Comparison of ENCODE assay signal across 33 mouse cellular contexts in genomic region chr10:63039867-63040628, GRCm38 (mm10). TPM values are rescaled to one million over a fixed set of nuclear protein-coding genes. Genes with fewer than 3 reads are reported as not detected.
DNase-seq lines count a peak whose midpoint lies in the region; ATAC-seq and TF ChIP-seq lines count a peak whose summit lies in the region.
"Had no signal": no experiment of that assay in that cellular context is flagged by ENCODE, and none has a peak within 500 bp of the region (broad histone marks: within the 10 kb centered on the region; RNA-seq: fewer than 3 reads in every experiment).

No protein-coding gene starts in this region.

- WGBS in heart, embryonic 15.5 days = 50% methylated on average over 5 of the region's 5 CpGs
- 58% methylated on average over 5 of the region's 5 CpGs for WGBS in kidney, adult 2 months
- 88% methylated on average over 5 of the region's 5 CpGs for WGBS in kidney, embryonic 14.5 days
- 66% methylated on average over 5 of the region's 5 CpGs for WGBS in midbrain, embryonic 11.5 days
- WGBS in midbrain, postnatal 0 days = 64% methylated on average over 5 of the region's 5 CpGs
- WGBS in small intestine, adult 2 months = 52% methylated on average over 5 of the region's 5 CpGs

- no peak overlapping the region for H3K4me2 ChIP-seq in heart, embryonic 15.5 days
- no peak overlapping the region for H3K4me2 ChIP-seq in kidney, embryonic 14.5 days (replicated peaks; ENCODE audit: low read depth, low read length)
- no peak overlapping the region for H3K4me2 ChIP-seq in midbrain, embryonic 11.5 days
- H3K4me2 ChIP-seq in midbrain, postnatal 0 days (ENCODE audit: low read depth, low read length, poor library complexity, severe bottlenecking) = no peak overlapping the region
- H3K4me2 ChIP-seq: hindbrain, embryonic 15.5 days; limb, embryonic 13.5 days; midbrain, embryonic 15.5 days had no signal

- H3K27ac ChIP-seq in heart, embryonic 15.5 days = 0 out of 2 replicates have a peak overlapping the region, but pooled peaks have one; percentile 10
- no peak overlapping the region for H3K27ac ChIP-seq in kidney, adult 2 months (ENCODE audit: insufficient read depth, low read depth, low read length)
- no peak overlapping the region for H3K27ac ChIP-seq in kidney, embryonic 14.5 days (ENCODE audit: low read depth, low read length)
- no peak overlapping the region for H3K27ac ChIP-seq in midbrain, embryonic 11.5 days (ENCODE audit: low read depth, low read length)
- no peak overlapping the region for H3K27ac ChIP-seq in midbrain, postnatal 0 days (ENCODE audit: low read depth, low read length)
- peak overlapping the region; percentile 89; the same call in 1 of the 2 replicates for H3K27ac ChIP-seq in small intestine, adult 2 months (ENCODE audit: insufficient read depth, low read depth, low read length)
- H3K27ac ChIP-seq: gastrocnemius, adult 2 months; heart, adult 2 months; hindbrain, embryonic 10.5 days; hindbrain, embryonic 15.5 days; layer of hippocampus, adult 2 months; left cerebral cortex, adult 2 months; limb, embryonic 13.5 days; liver, embryonic 12.5 days; midbrain, embryonic 15.5 days; stomach, embryonic 15.5 days had no signal

- H3K27me3 ChIP-seq in heart, embryonic 15.5 days = no peaks in the 10 kb centered on the region
- no peaks in the 10 kb centered on the region for H3K27me3 ChIP-seq in kidney, adult 2 months (replicated peaks; ENCODE audit: control insufficient read depth, insufficient read depth, low read length)
- no peaks in the 10 kb centered on the region for H3K27me3 ChIP-seq in kidney, embryonic 14.5 days (ENCODE audit: control insufficient read depth, insufficient read depth, low read length)
- no peaks in the 10 kb centered on the region for H3K27me3 ChIP-seq in midbrain, embryonic 11.5 days (ENCODE audit: control insufficient read depth, insufficient read depth, low read length)
- H3K27me3 ChIP-seq in midbrain, postnatal 0 days (ENCODE audit: insufficient read depth, low read length) = no peaks in the 10 kb centered on the region
- no peaks in the 10 kb centered on the region for H3K27me3 ChIP-seq in small intestine, adult 2 months (ENCODE audit: control insufficient read depth, insufficient read depth, low read length)
- H3K27me3 ChIP-seq: hindbrain, embryonic 15.5 days; limb, embryonic 13.5 days; liver, embryonic 12.5 days; midbrain, embryonic 15.5 days; Patski; stomach, embryonic 15.5 days had no signal

- 0 out of 2 replicates have a peak, but pooled peaks have one; percentile 43 for ATAC-seq in heart, embryonic 15.5 days (replicated peaks; ENCODE audit: insufficient number of reproducible peaks, insufficient read depth, low FRiP score, low read depth)
- no peak for ATAC-seq in kidney, embryonic 14.5 days (ENCODE audit: low FRiP score, low TSS enrichment)
- no peak for ATAC-seq in midbrain, embryonic 11.5 days (ENCODE audit: low FRiP score)
- ATAC-seq in midbrain, postnatal 0 days (ENCODE audit: low FRiP score) = no peak
- ATAC-seq: forebrain, embryonic 14.5 days; inflammation-experienced regulatory T-cells, adult 6 months; lung, postnatal 0 days; midbrain, embryonic 15.5 days; Patski had no signal

- no peak overlapping the region for H3K9ac ChIP-seq in heart, embryonic 15.5 days
- no peak overlapping the region for H3K9ac ChIP-seq in kidney, embryonic 14.5 days (ENCODE audit: low read depth, low read length)
- H3K9ac ChIP-seq in midbrain, embryonic 11.5 days (ENCODE audit: low read length) = no peak overlapping the region
- no peak overlapping the region for H3K9ac ChIP-seq in midbrain, postnatal 0 days (replicated peaks; ENCODE audit: low read length, poor library complexity, severe bottlenecking)
- H3K9ac ChIP-seq: hindbrain, embryonic 15.5 days; limb, embryonic 13.5 days; liver, embryonic 12.5 days; midbrain, embryonic 15.5 days; stomach, embryonic 15.5 days had no signal

- TF ChIP-seq POLR2A in kidney, adult 2 months (IDR thresholded peaks at IDR 0.05; ENCODE audit: low read depth, low read length) = no peak
- TF ChIP-seq POLR2A in small intestine, adult 2 months (IDR thresholded peaks at IDR 0.05; ENCODE audit: low read depth, low read length) = no peak

- no peak for DNase-seq in heart, adult 11 months
- peak; percentile 72 for DNase-seq in kidney, adult 2 months
- peak; percentile 35 for DNase-seq in midbrain, embryonic 11.5 days (ENCODE audit: low spot score, missing footprints)
- no peak for DNase-seq in midbrain, postnatal 0 days (ENCODE audit: low spot score)
- DNase-seq: adrenal gland, postnatal 10 days; cerebellum, adult 11 months; cerebellum, adult 9-10 months; cerebellum, postnatal 36 days; gastrocnemius, adult 2 months; gastrocnemius, postnatal 36 days; heart, adult 2 months; heart, postnatal 14 days; lung, adult 18-20 months; lung, postnatal 4 days; right cerebral cortex, postnatal 14 days had no signal

- H3K4me1 ChIP-seq in heart, embryonic 15.5 days (replicated peaks) = peaks cover 6% of the 10 kb centered on the region; the same call in 1 of the 2 replicates
- H3K4me1 ChIP-seq in kidney, adult 2 months (ENCODE audit: control insufficient read depth, insufficient read depth, low read length) = peaks cover 7% of the 10 kb centered on the region; the same call in 1 of the 2 replicates
- H3K4me1 ChIP-seq in kidney, embryonic 14.5 days (ENCODE audit: control insufficient read depth, insufficient read depth, low read length) = no peaks in the 10 kb centered on the region
- H3K4me1 ChIP-seq in midbrain, embryonic 11.5 days (ENCODE audit: control insufficient read depth, insufficient read depth, low read length) = no peaks in the 10 kb centered on the region
- no peaks in the 10 kb centered on the region for H3K4me1 ChIP-seq in midbrain, postnatal 0 days (ENCODE audit: insufficient read depth, low read length)
- H3K4me1 ChIP-seq in small intestine, adult 2 months (ENCODE audit: control insufficient read depth, insufficient read depth, insufficient read length, low read length) = peaks cover 5% of the 10 kb centered on the region; the same call in 1 of the 2 replicates
- H3K4me1 ChIP-seq: hindbrain, embryonic 10.5 days; hindbrain, embryonic 15.5 days; limb, embryonic 13.5 days; liver, embryonic 12.5 days; megakaryocyte, embryonic 14.5 days; midbrain, embryonic 15.5 days; stomach, embryonic 15.5 days had no signal

- H3K36me3 ChIP-seq in heart, embryonic 15.5 days = no peaks in the 10 kb centered on the region
- H3K36me3 ChIP-seq in kidney, adult 2 months (ENCODE audit: control insufficient read depth, insufficient read depth, low read length) = no peaks in the 10 kb centered on the region
- no peaks in the 10 kb centered on the region for H3K36me3 ChIP-seq in kidney, embryonic 14.5 days (ENCODE audit: control insufficient read depth, insufficient read depth, low read length)
- no peaks in the 10 kb centered on the region for H3K36me3 ChIP-seq in midbrain, embryonic 11.5 days (ENCODE audit: control insufficient read depth, insufficient read depth, low read length)
- no peaks in the 10 kb centered on the region for H3K36me3 ChIP-seq in midbrain, postnatal 0 days (ENCODE audit: insufficient read depth, low read length)
- no peaks in the 10 kb centered on the region for H3K36me3 ChIP-seq in small intestine, adult 2 months (ENCODE audit: control insufficient read depth, insufficient read depth, low read length)
- H3K36me3 ChIP-seq: hindbrain, embryonic 10.5 days; hindbrain, embryonic 15.5 days; limb, embryonic 13.5 days; liver, embryonic 12.5 days; midbrain, embryonic 15.5 days; stomach, embryonic 15.5 days had no signal

- H3K4me3 ChIP-seq in heart, embryonic 15.5 days = no peak overlapping the region
- H3K4me3 ChIP-seq in kidney, adult 2 months (ENCODE audit: insufficient read depth, low read depth, low read length) = no peak overlapping the region
- no peak overlapping the region for H3K4me3 ChIP-seq in kidney, embryonic 14.5 days (ENCODE audit: low read length)
- H3K4me3 ChIP-seq in midbrain, embryonic 11.5 days (ENCODE audit: low read depth, low read length) = no peak overlapping the region
- no peak overlapping the region for H3K4me3 ChIP-seq in midbrain, postnatal 0 days (ENCODE audit: low read depth, low read length)
- peak overlapping the region; percentile 29 for H3K4me3 ChIP-seq in small intestine, adult 2 months (ENCODE audit: low read depth, low read length)
- H3K4me3 ChIP-seq: gastrocnemius, adult 2 months; heart, adult 2 months; hindbrain, embryonic 10.5 days; hindbrain, embryonic 15.5 days; layer of hippocampus, adult 2 months; left cerebral cortex, adult 2 months; limb, embryonic 13.5 days; liver, embryonic 12.5 days; megakaryocyte, embryonic 14.5 days; midbrain, embryonic 15.5 days; stomach, embryonic 15.5 days had no signal

- no peaks in the 10 kb centered on the region for H3K9me3 ChIP-seq in heart, embryonic 15.5 days (replicated peaks)
- H3K9me3 ChIP-seq in kidney, embryonic 14.5 days (ENCODE audit: control insufficient read depth, low read length) = no peaks in the 10 kb centered on the region
- no peaks in the 10 kb centered on the region for H3K9me3 ChIP-seq in midbrain, embryonic 11.5 days (ENCODE audit: control insufficient read depth, low read length)
- H3K9me3 ChIP-seq in midbrain, postnatal 0 days (ENCODE audit: low read length) = no peaks in the 10 kb centered on the region
- H3K9me3 ChIP-seq: hindbrain, embryonic 10.5 days; hindbrain, embryonic 15.5 days; limb, embryonic 13.5 days; liver, embryonic 12.5 days; megakaryocyte, embryonic 14.5 days; midbrain, embryonic 15.5 days; stomach, embryonic 15.5 days had no signal

- TF ChIP-seq CTCF in kidney, adult 2 months (conservative IDR thresholded peaks at IDR 0.05; ENCODE audit: insufficient read depth, insufficient read length, low read depth, low read length) = no peak
- TF ChIP-seq CTCF in midbrain, postnatal 0 days (IDR thresholded peaks at IDR 0.05) = no peak
- no peak for TF ChIP-seq CTCF in small intestine, adult 2 months (IDR thresholded peaks at IDR 0.05; ENCODE audit: extremely low read depth, insufficient read length, insufficient replicate concordance, low read depth, low read length)

RNA-seq across cellular contexts. Expression of gene Pbld2, which starts 15.9 kb away (rescaled TPM):
- 0.42 and 0.87 TPM in 2 replicates for polyA plus RNA-seq in heart, embryonic 15.5 days (2015; fragmentation: Nextera tagmentation; extraction: Ambion mirVana)
- polyA plus RNA-seq in kidney, adult 2 months (2012; rRNA removed) = 22.4 and 25.5 TPM in 2 replicates
- polyA plus RNA-seq in kidney, embryonic 14.5 days (2014; fragmentation: Nextera tagmentation; extraction: Ambion mirVana) = 1.9 and 2.7 TPM in 2 replicates
- polyA plus RNA-seq in midbrain, embryonic 11.5 days (2014; fragmentation: Nextera tagmentation; extraction: Ambion mirVana) = 0.76 and 1.7 TPM in 2 replicates
- total RNA-seq in midbrain, postnatal 0 days (2014; rRNA removed) = 0.80 TPM in 1 of 2 replicates, not detected in the other
- 0.55 and 1.2 TPM in 2 replicates for polyA plus RNA-seq in midbrain, postnatal 0 days (2015; fragmentation: Nextera tagmentation; extraction: Ambion mirVana)
- polyA plus RNA-seq in small intestine, adult 2 months (2012; rRNA removed) = 21.8 and 34.1 TPM in 2 replicates

RNA-seq across cellular contexts. Expression of gene Hnrnph3, which starts 16.0 kb away (rescaled TPM):
- polyA plus RNA-seq in heart, embryonic 15.5 days (2015; fragmentation: Nextera tagmentation; extraction: Ambion mirVana) = 58.1 and 64.8 TPM in 2 replicates
- 14.7 and 25.0 TPM in 2 replicates for polyA plus RNA-seq in kidney, adult 2 months (2012; rRNA removed)
- 82.2 and 86.8 TPM in 2 replicates for polyA plus RNA-seq in kidney, embryonic 14.5 days (2014; fragmentation: Nextera tagmentation; extraction: Ambion mirVana)
- 172 and 174 TPM in 2 replicates for polyA plus RNA-seq in midbrain, embryonic 11.5 days (2014; fragmentation: Nextera tagmentation; extraction: Ambion mirVana)
- total RNA-seq in midbrain, postnatal 0 days (2014; rRNA removed) = 11.0 and 22.5 TPM in 2 replicates
- 70.3 and 78.7 TPM in 2 replicates for polyA plus RNA-seq in midbrain, postnatal 0 days (2015; fragmentation: Nextera tagmentation; extraction: Ambion mirVana)
- polyA plus RNA-seq in small intestine, adult 2 months (2012; rRNA removed) = 2.7 and 9.4 TPM in 2 replicates

RNA-seq across cellular contexts. Expression of gene Pbld1, which starts 19.9 kb away (rescaled TPM):
- 0.64 and 0.67 TPM in 2 replicates for polyA plus RNA-seq in heart, embryonic 15.5 days (2015; fragmentation: Nextera tagmentation; extraction: Ambion mirVana)
- 163 and 168 TPM in 2 replicates for polyA plus RNA-seq in kidney, adult 2 months (2012; rRNA removed)
- polyA plus RNA-seq in kidney, embryonic 14.5 days (2014; fragmentation: Nextera tagmentation; extraction: Ambion mirVana) = 4.8 and 5.1 TPM in 2 replicates
- polyA plus RNA-seq in midbrain, embryonic 11.5 days (2014; fragmentation: Nextera tagmentation; extraction: Ambion mirVana) = 0.73 and 0.96 TPM in 2 replicates
- not detected in 2 replicates for total RNA-seq in midbrain, postnatal 0 days (2014; rRNA removed)
- 0.45 and 0.59 TPM in 2 replicates for polyA plus RNA-seq in midbrain, postnatal 0 days (2015; fragmentation: Nextera tagmentation; extraction: Ambion mirVana)
- 4.7 and 6.7 TPM in 2 replicates for polyA plus RNA-seq in small intestine, adult 2 months (2012; rRNA removed)

RNA-seq across cellular contexts. Expression of gene Atoh7, which starts 59.4 kb away (rescaled TPM):
- not detected in 2 replicates for polyA plus RNA-seq in heart, embryonic 15.5 days (2015; fragmentation: Nextera tagmentation; extraction: Ambion mirVana)
- 0.19 and 0.28 TPM in 2 replicates for polyA plus RNA-seq in kidney, adult 2 months (2012; rRNA removed)
- 0.56 TPM in 1 of 2 replicates, not detected in the other for polyA plus RNA-seq in kidney, embryonic 14.5 days (2014; fragmentation: Nextera tagmentation; extraction: Ambion mirVana)
- polyA plus RNA-seq in midbrain, embryonic 11.5 days (2014; fragmentation: Nextera tagmentation; extraction: Ambion mirVana) = 1.1 and 2.0 TPM in 2 replicates
- 0.99 and 4.4 TPM in 2 replicates for total RNA-seq in midbrain, postnatal 0 days (2014; rRNA removed)
- 4.8 and 6.0 TPM in 2 replicates for polyA plus RNA-seq in midbrain, postnatal 0 days (2015; fragmentation: Nextera tagmentation; extraction: Ambion mirVana)
- polyA plus RNA-seq in small intestine, adult 2 months (2012; rRNA removed) = 0.08 TPM in 1 of 2 replicates, not detected in the other
- total RNA-seq: adrenal gland, postnatal 10 days; gastrocnemius, adult 2 months; gastrocnemius, postnatal 36 days; heart, adult 2 months; heart, postnatal 14 days; MEL; neutrophil, adult 5-6 weeks had no signal
- polyA plus RNA-seq: heart, adult 2 months; inflammation-experienced regulatory T-cells, adult 6 months; liver, embryonic 12.5 days; lung, postnatal 0 days; Patski had no signal

Comparison
In these comparisons a context has a peak if more than half of its experiments do, and no peak if none do; other contexts are left out.
1. DNase-seq: peak in kidney, adult 2 months (single experiment) and midbrain, embryonic 11.5 days (single experiment); none in heart, adult 11 months (single experiment) and midbrain, postnatal 0 days (single experiment).
2. RNA of gene Pbld1, which starts 19.9 kb away (polyA plus RNA-seq): 163 to 168 TPM in kidney, adult 2 months; 4.8 to 5.1 TPM in kidney, embryonic 14.5 days, 4.7 to 6.7 TPM in small intestine, adult 2 months, 0.73 to 0.96 TPM in midbrain, embryonic 11.5 days, 0.64 to 0.67 TPM in heart, embryonic 15.5 days and 0.45 to 0.59 TPM in midbrain, postnatal 0 days; every median in the first group is over 10 times any median in the second.
3. H3K27ac ChIP-seq: peak in heart, embryonic 15.5 days (single experiment) and small intestine, adult 2 months (single experiment); none in kidney, adult 2 months (single experiment), kidney, embryonic 14.5 days (single experiment), midbrain, embryonic 11.5 days (single experiment) and midbrain, postnatal 0 days (single experiment).